Mouse (Mus musculus): ENCODE data around the gene Cdc42ep4. TPM values are rescaled to one million over a fixed set of nuclear protein-coding genes. Genes with fewer than 3 reads are reported as not detected.

The Cdc42ep4 gene
- polyA plus RNA-seq, 1 experiment from 2014 or later = 57.8 TPM

GRCm38 (mm10) chr11:113739213-113739612 lies 12.5 kb downstream of the Cdc42ep4 start:
- ATAC-seq = peak; percentile 36; the same call in 1 of the 2 replicates
- no peak overlapping the region for H3K4me3 ChIP-seq (replicated peaks)
- peaks cover 7% of the 10 kb centered on the region; the same call in 1 of the 2 replicates for H3K36me3 ChIP-seq
- 66% methylated on average over 8 of the region's 8 CpGs for WGBS
- peaks cover 54% of the 10 kb centered on the region for H3K4me1 ChIP-seq (replicated peaks)
- 0 out of 2 replicates have a peak overlapping the region, but pooled peaks have one; percentile 0 for H3K27ac ChIP-seq
- no peak overlapping the region for H3K4me2 ChIP-seq (replicated peaks)
- no peaks in the 10 kb centered on the region for H3K9me3 ChIP-seq
- no peaks in the 10 kb centered on the region for H3K27me3 ChIP-seq (replicated peaks)
- H3K9ac ChIP-seq = no peak overlapping the region

GRCm38 (mm10) chr11:113737912-113738311 lies 13.8 kb downstream of the Cdc42ep4 start:
- no peak overlapping the region for H3K4me2 ChIP-seq (replicated peaks)
- no peak for ATAC-seq
- H3K27ac ChIP-seq = no peak overlapping the region
- no peak overlapping the region for H3K9ac ChIP-seq
- no peaks in the 10 kb centered on the region for H3K9me3 ChIP-seq
- no peaks in the 10 kb centered on the region for H3K27me3 ChIP-seq (replicated peaks)
- WGBS = 71% methylated on average over 8 of the region's 8 CpGs
- peaks cover 67% of the 10 kb centered on the region for H3K4me1 ChIP-seq (replicated peaks)
- H3K36me3 ChIP-seq = 0 out of 2 replicates have a peak, but pooled peaks cover 2% of the 10 kb centered on the region
- H3K4me3 ChIP-seq (replicated peaks) = no peak overlapping the region

GRCm38 (mm10) chr11:113737553-113737854 lies 14.2 kb downstream of the Cdc42ep4 start:
- 70% methylated on average over 3 of the region's 3 CpGs for WGBS
- H3K4me2 ChIP-seq (replicated peaks) = no peak overlapping the region
- ATAC-seq = no peak
- no peak overlapping the region for H3K27ac ChIP-seq
- H3K9ac ChIP-seq = no peak overlapping the region
- H3K4me1 ChIP-seq (replicated peaks) = peaks cover 70% of the 10 kb centered on the region
- no peak overlapping the region for H3K4me3 ChIP-seq (replicated peaks)
- H3K36me3 ChIP-seq = 0 out of 2 replicates have a peak, but pooled peaks cover 2% of the 10 kb centered on the region
- H3K9me3 ChIP-seq = no peaks in the 10 kb centered on the region
- no peaks in the 10 kb centered on the region for H3K27me3 ChIP-seq (replicated peaks)

GRCm38 (mm10) chr11:113736848-113737552 lies 14.7 kb downstream of the Cdc42ep4 start:
- no peaks in the 10 kb centered on the region for H3K27me3 ChIP-seq (replicated peaks)
- H3K4me2 ChIP-seq (replicated peaks) = no peak overlapping the region
- no peaks in the 10 kb centered on the region for H3K9me3 ChIP-seq
- H3K36me3 ChIP-seq = 0 out of 2 replicates have a peak, but pooled peaks cover 2% of the 10 kb centered on the region
- WGBS = 71% methylated on average over 11 of the region's 11 CpGs
- no peak overlapping the region for H3K27ac ChIP-seq
- ATAC-seq = no peak
- no peak overlapping the region for H3K9ac ChIP-seq
- H3K4me3 ChIP-seq (replicated peaks) = no peak overlapping the region
- peaks cover 70% of the 10 kb centered on the region for H3K4me1 ChIP-seq (replicated peaks)

GRCm38 (mm10) chr11:113735151-113735550 lies 16.5 kb downstream of the Cdc42ep4 start:
- Histone ChIP-seq H3K9ac (no peak overlapping the region), H3K4me2 (replicated peaks) (no peak overlapping the region), H3K9me3 (no peaks in the 10 kb centered on the region), H3K27ac (peak overlapping the region; percentile 72), H3K4me3 (replicated peaks) (no peak overlapping the region), H3K4me1 (replicated peaks) (peaks cover 70% of the 10 kb centered on the region), H3K27me3 (replicated peaks) (no peaks in the 10 kb centered on the region), H3K36me3 (no peaks in the 10 kb centered on the region)
- 45% methylated on average over 6 of the region's 6 CpGs for WGBS
- peak; percentile 61 for ATAC-seq

GRCm38 (mm10) chr11:113733631-113734364 lies 17.9 kb downstream of the Cdc42ep4 start:
- WGBS = 29% methylated on average over 6 of the region's 6 CpGs
- H3K9me3 ChIP-seq = no peaks in the 10 kb centered on the region
- H3K4me2 ChIP-seq (replicated peaks) = peak overlapping the region; percentile 12; the same call in 1 of the 2 replicates
- peak overlapping the region; percentile 72 for H3K27ac ChIP-seq
- H3K4me3 ChIP-seq (replicated peaks) = no peak overlapping the region
- peaks cover 59% of the 10 kb centered on the region for H3K4me1 ChIP-seq (replicated peaks)
- ATAC-seq = peak; percentile 72
- H3K36me3 ChIP-seq = peaks cover 8% of the 10 kb centered on the region
- H3K9ac ChIP-seq = no peak overlapping the region
- H3K27me3 ChIP-seq (replicated peaks) = no peaks in the 10 kb centered on the region

GRCm38 (mm10) chr11:113731945-113732612 lies 19.6 kb downstream of the Cdc42ep4 start:
- 91% methylated on average over 10 of the region's 10 CpGs for WGBS
- H3K4me3 ChIP-seq (replicated peaks) = no peak overlapping the region
- H3K27me3 ChIP-seq (replicated peaks) = no peaks in the 10 kb centered on the region
- no peak for ATAC-seq
- no peak overlapping the region for H3K9ac ChIP-seq
- H3K4me2 ChIP-seq (replicated peaks) = no peak overlapping the region
- peaks cover 23% of the 10 kb centered on the region for H3K36me3 ChIP-seq
- H3K9me3 ChIP-seq = no peaks in the 10 kb centered on the region
- no peak overlapping the region for H3K27ac ChIP-seq
- peaks cover 53% of the 10 kb centered on the region for H3K4me1 ChIP-seq (replicated peaks)

- no peak overlapping the region for H3K4me2 ChIP-seq (replicated peaks)
- H3K36me3 ChIP-seq = peaks cover 30% of the 10 kb centered on the region
- H3K4me3 ChIP-seq (replicated peaks) = no peak overlapping the region
- peaks cover 52% of the 10 kb centered on the region for H3K4me1 ChIP-seq (replicated peaks)
- H3K9ac ChIP-seq = no peak overlapping the region
- H3K9me3 ChIP-seq = no peaks in the 10 kb centered on the region
- WGBS = 38% methylated on average over 3 of the region's 3 CpGs
- ATAC-seq = no peak
- H3K27ac ChIP-seq = no peak overlapping the region
- H3K27me3 ChIP-seq (replicated peaks) = no peaks in the 10 kb centered on the region
These were observed 20.8 kb downstream of the Cdc42ep4 start for GRCm38 (mm10) chr11:113730879-113731278.

GRCm38 (mm10) chr11:113729917-113730316 lies 21.8 kb downstream of the Cdc42ep4 start:
- H3K4me1 ChIP-seq (replicated peaks) = peaks cover 49% of the 10 kb centered on the region
- no peak overlapping the region for H3K4me3 ChIP-seq (replicated peaks)
- H3K27me3 ChIP-seq (replicated peaks) = no peaks in the 10 kb centered on the region
- ATAC-seq = no peak
- H3K9ac ChIP-seq = no peak overlapping the region
- peaks cover 30% of the 10 kb centered on the region for H3K36me3 ChIP-seq
- no peak overlapping the region for H3K4me2 ChIP-seq (replicated peaks)
- H3K9me3 ChIP-seq = no peaks in the 10 kb centered on the region
- no peak overlapping the region for H3K27ac ChIP-seq
- WGBS = 58% methylated on average over 8 of the region's 8 CpGs

- no peak overlapping the region for H3K4me3 ChIP-seq (replicated peaks)
- H3K4me2 ChIP-seq (replicated peaks) = no peak overlapping the region
- H3K36me3 ChIP-seq = peaks cover 30% of the 10 kb centered on the region
- WGBS = 88% methylated on average over 21 of the region's 21 CpGs
- ATAC-seq = no peak
- peaks cover 42% of the 10 kb centered on the region for H3K4me1 ChIP-seq (replicated peaks)
- H3K9ac ChIP-seq = no peak overlapping the region
- no peak overlapping the region for H3K27ac ChIP-seq
- no peaks in the 10 kb centered on the region for H3K27me3 ChIP-seq (replicated peaks)
- H3K9me3 ChIP-seq = no peaks in the 10 kb centered on the region
These were observed 22.4 kb downstream of the Cdc42ep4 start for GRCm38 (mm10) chr11:113729239-113729638.

GRCm38 (mm10) chr11:113727992-113728391 lies 23.7 kb downstream of the Cdc42ep4 start:
- H3K9me3 ChIP-seq = no peaks in the 10 kb centered on the region
- H3K27me3 ChIP-seq (replicated peaks) = no peaks in the 10 kb centered on the region
- no peak overlapping the region for H3K4me3 ChIP-seq (replicated peaks)
- H3K36me3 ChIP-seq = peaks cover 30% of the 10 kb centered on the region
- H3K27ac ChIP-seq = no peak overlapping the region
- peaks cover 30% of the 10 kb centered on the region for H3K4me1 ChIP-seq (replicated peaks)
- H3K9ac ChIP-seq = no peak overlapping the region
- ATAC-seq = no peak
- 62% methylated on average over 6 of the region's 6 CpGs for WGBS
- no peak overlapping the region for H3K4me2 ChIP-seq (replicated peaks)

Data from intestine, embryonic 15.5 days (tissue).